Mouse (Mus musculus): ENCODE results near the gene Angptl3. TPM values are rescaled to one million over a fixed set of nuclear protein-coding genes. Genes with fewer than 3 reads are reported as not detected.

The Angptl3 gene
- polyA plus RNA-seq (2015; fragmentation: Nextera tagmentation; extraction: Ambion mirVana), result 3.3 and 11.0 TPM in 2 replicates

GRCm38 (mm10) chr4:99030686-99031085 is at the start of gene Angptl3:
TSS of gene Angptl3 (plus strand) at chr4:99030954.
- Histone ChIP-seq H3K27ac (no peak within 1 kb of the TSS), H3K9me3 (no peaks in the 10 kb centered on the region), H3K27me3 (replicated peaks) (no peaks in the 10 kb centered on the region), H3K4me2 (no peak within 1 kb of the TSS), H3K4me3 (replicated peaks) (no peak within 1 kb of the TSS), H3K36me3 (no peaks in the 10 kb centered on the region), H3K9ac (no peak within 1 kb of the TSS), H3K4me1 (no peaks in the 10 kb centered on the region)
- WGBS, result 56% methylated on average over 2 of the region's 2 CpGs
- no peak for ATAC-seq (ENCODE audit: insufficient read depth, low FRiP score, low read depth)

- no peaks in the 10 kb centered on the region for H3K9me3 ChIP-seq
- no peak overlapping the region for H3K4me3 ChIP-seq (replicated peaks)
- no peaks in the 10 kb centered on the region for H3K4me1 ChIP-seq
- H3K4me2 ChIP-seq, result no peak overlapping the region
- no peaks in the 10 kb centered on the region for H3K27me3 ChIP-seq (replicated peaks)
- ATAC-seq (ENCODE audit: insufficient read depth, low FRiP score, low read depth), result no peak
- H3K36me3 ChIP-seq, result peaks cover 17% of the 10 kb centered on the region
- 78% methylated on average over 8 of the region's 8 CpGs for WGBS
- H3K9ac ChIP-seq, result no peak overlapping the region
- H3K27ac ChIP-seq, result no peak overlapping the region
Observed at GRCm38 (mm10) chr4:98984701-98985100, 46.1 kb upstream of the Angptl3 start.

- Histone ChIP-seq H3K4me2 (no peak overlapping the region), H3K4me3 (replicated peaks) (no peak overlapping the region), H3K9me3 (no peaks in the 10 kb centered on the region), H3K36me3 (0 out of 2 replicates have a peak, but pooled peaks cover 3% of the 10 kb centered on the region), H3K4me1 (no peaks in the 10 kb centered on the region), H3K27me3 (replicated peaks) (no peaks in the 10 kb centered on the region), H3K27ac (no peak overlapping the region), H3K9ac (no peak overlapping the region)
- ATAC-seq (ENCODE audit: insufficient read depth, low FRiP score, low read depth), result no peak
- WGBS, result 74% methylated on average over 4 of the region's 4 CpGs
Observed at GRCm38 (mm10) chr4:98993491-98993890, 37.3 kb upstream of the Angptl3 start.

- peaks cover 8% of the 10 kb centered on the region; the same call in 1 of the 2 replicates for H3K36me3 ChIP-seq
- no peaks in the 10 kb centered on the region for H3K9me3 ChIP-seq
- no peak overlapping the region for H3K9ac ChIP-seq
- H3K27me3 ChIP-seq (replicated peaks), result no peaks in the 10 kb centered on the region
- no peak overlapping the region for H3K4me3 ChIP-seq (replicated peaks)
- no peaks in the 10 kb centered on the region for H3K4me1 ChIP-seq
- H3K27ac ChIP-seq, result no peak overlapping the region
- no peak overlapping the region for H3K4me2 ChIP-seq
- WGBS, result 88% methylated on average over 2 of the region's 2 CpGs
- ATAC-seq (ENCODE audit: insufficient read depth, low FRiP score, low read depth), result no peak
Observed at GRCm38 (mm10) chr4:99005574-99005973, 25.2 kb upstream of the Angptl3 start.

GRCm38 (mm10) chr4:99006319-99006718 is 24.4 kb upstream of the Angptl3 start:
- no peak overlapping the region for H3K4me3 ChIP-seq (replicated peaks)
- H3K4me1 ChIP-seq, result no peaks in the 10 kb centered on the region
- H3K4me2 ChIP-seq, result no peak overlapping the region
- peaks cover 13% of the 10 kb centered on the region for H3K36me3 ChIP-seq
- no peak overlapping the region for H3K27ac ChIP-seq
- 70% methylated on average over 2 of the region's 2 CpGs for WGBS
- ATAC-seq (ENCODE audit: insufficient read depth, low FRiP score, low read depth), result no peak
- H3K9me3 ChIP-seq, result no peaks in the 10 kb centered on the region
- no peak overlapping the region for H3K9ac ChIP-seq
- no peaks in the 10 kb centered on the region for H3K27me3 ChIP-seq (replicated peaks)

GRCm38 (mm10) chr4:99011039-99011438 is 19.7 kb upstream of the Angptl3 start:
- Histone ChIP-seq H3K4me1 (no peaks in the 10 kb centered on the region), H3K9ac (no peak overlapping the region), H3K27me3 (replicated peaks) (no peaks in the 10 kb centered on the region), H3K4me2 (no peak overlapping the region), H3K27ac (no peak overlapping the region), H3K9me3 (no peaks in the 10 kb centered on the region), H3K4me3 (replicated peaks) (no peak overlapping the region), H3K36me3 (peaks cover 13% of the 10 kb centered on the region)
- no peak for ATAC-seq (ENCODE audit: insufficient read depth, low FRiP score, low read depth)
- WGBS, result 90% methylated on average over 4 of the region's 4 CpGs

GRCm38 (mm10) chr4:99022221-99022620 is 8.5 kb upstream of the Angptl3 start:
- WGBS, result 91% methylated on average over 8 of the region's 8 CpGs
- Histone ChIP-seq H3K27me3 (replicated peaks) (no peaks in the 10 kb centered on the region), H3K4me2 (no peak overlapping the region), H3K27ac (no peak overlapping the region), H3K4me3 (replicated peaks) (no peak overlapping the region), H3K4me1 (no peaks in the 10 kb centered on the region), H3K36me3 (0 out of 2 replicates have a peak, but pooled peaks cover 3% of the 10 kb centered on the region), H3K9ac (no peak overlapping the region), H3K9me3 (no peaks in the 10 kb centered on the region)
- no peak for ATAC-seq (ENCODE audit: insufficient read depth, low FRiP score, low read depth)

- 77% methylated on average over 5 of the region's 5 CpGs for WGBS
- Histone ChIP-seq H3K9me3 (no peaks in the 10 kb centered on the region), H3K9ac (no peak overlapping the region), H3K4me3 (replicated peaks) (no peak overlapping the region), H3K36me3 (no peaks in the 10 kb centered on the region), H3K27me3 (replicated peaks) (no peaks in the 10 kb centered on the region), H3K4me1 (no peaks in the 10 kb centered on the region), H3K27ac (no peak overlapping the region), H3K4me2 (no peak overlapping the region)
- ATAC-seq (ENCODE audit: insufficient read depth, low FRiP score, low read depth), result no peak
Observed at GRCm38 (mm10) chr4:99028377-99028776, 2.4 kb upstream of the Angptl3 start.

GRCm38 (mm10) chr4:99032921-99033320 is 2.2 kb downstream of the Angptl3 start:
- Histone ChIP-seq H3K36me3 (no peaks in the 10 kb centered on the region), H3K4me1 (no peaks in the 10 kb centered on the region), H3K9ac (no peak overlapping the region), H3K27ac (no peak overlapping the region), H3K4me2 (no peak overlapping the region), H3K27me3 (replicated peaks) (no peaks in the 10 kb centered on the region), H3K4me3 (replicated peaks) (no peak overlapping the region), H3K9me3 (no peaks in the 10 kb centered on the region)
- ATAC-seq (ENCODE audit: insufficient read depth, low FRiP score, low read depth), result no peak
- 58% methylated on average over 4 of the region's 4 CpGs for WGBS

- no peak overlapping the region for H3K27ac ChIP-seq
Observed at GRCm38 (mm10) chr4:99044854-99045253, 14.1 kb downstream of the Angptl3 start.

GRCm38 (mm10) chr4:99046471-99046870 is 15.7 kb downstream of the Angptl3 start:
- WGBS, result 79% methylated on average over 3 of the region's 3 CpGs
- ATAC-seq (ENCODE audit: insufficient read depth, low FRiP score, low read depth), result no peak

More at GRCm38 (mm10) chr4:99044854-99045253, 14.1 kb downstream of the Angptl3 start:
- no peaks in the 10 kb centered on the region for H3K27me3 ChIP-seq (replicated peaks)
- no peak overlapping the region for H3K4me3 ChIP-seq (replicated peaks)
- peak; percentile 65; the same call in 1 of the 2 replicates for ATAC-seq (ENCODE audit: insufficient read depth, low FRiP score, low read depth)
- no peaks in the 10 kb centered on the region for H3K9me3 ChIP-seq
- H3K4me2 ChIP-seq, result no peak overlapping the region
- no peak overlapping the region for H3K9ac ChIP-seq
- peaks cover 11% of the 10 kb centered on the region; the same call in 1 of the 2 replicates for H3K36me3 ChIP-seq
- WGBS, result 73% methylated on average over 3 of the region's 3 CpGs
- no peaks in the 10 kb centered on the region for H3K4me1 ChIP-seq

GRCm38 (mm10) chr4:99048581-99048980 is 17.8 kb downstream of the Angptl3 start:
- Histone ChIP-seq H3K4me1 (no peaks in the 10 kb centered on the region), H3K27me3 (replicated peaks) (no peaks in the 10 kb centered on the region), H3K4me2 (no peak overlapping the region), H3K27ac (no peak overlapping the region), H3K36me3 (0 out of 2 replicates have a peak, but pooled peaks cover 3% of the 10 kb centered on the region), H3K9ac (no peak overlapping the region), H3K4me3 (replicated peaks) (no peak overlapping the region), H3K9me3 (no peaks in the 10 kb centered on the region)
- WGBS, result 88% methylated on average over 2 of the region's 2 CpGs
- ATAC-seq (ENCODE audit: insufficient read depth, low FRiP score, low read depth), result no peak

More at GRCm38 (mm10) chr4:99046471-99046870, 15.7 kb downstream of the Angptl3 start:
- Histone ChIP-seq H3K27ac (no peak overlapping the region), H3K4me2 (no peak overlapping the region), H3K4me1 (no peaks in the 10 kb centered on the region), H3K36me3 (peaks cover 11% of the 10 kb centered on the region; the same call in 1 of the 2 replicates), H3K9ac (no peak overlapping the region), H3K27me3 (replicated peaks) (no peaks in the 10 kb centered on the region), H3K9me3 (no peaks in the 10 kb centered on the region), H3K4me3 (replicated peaks) (no peak overlapping the region)

GRCm38 (mm10) chr4:99064524-99064923 is 33.8 kb downstream of the Angptl3 start:
- 52% methylated on average over 5 of the region's 5 CpGs for WGBS
- H3K27ac ChIP-seq, result no peak overlapping the region
- no peak for ATAC-seq (ENCODE audit: insufficient read depth, low FRiP score, low read depth)

More at GRCm38 (mm10) chr4:99064524-99064923, 33.8 kb downstream of the Angptl3 start:
- Histone ChIP-seq H3K36me3 (peaks cover 15% of the 10 kb centered on the region), H3K27me3 (replicated peaks) (no peaks in the 10 kb centered on the region), H3K4me1 (no peaks in the 10 kb centered on the region), H3K9ac (no peak overlapping the region), H3K9me3 (no peaks in the 10 kb centered on the region), H3K4me2 (no peak overlapping the region), H3K4me3 (replicated peaks) (no peak overlapping the region)

Data from stomach, embryonic 15.5 days (tissue).